Mouse (Mus musculus): ENCODE measurements around the gene Ttll7. TPM values are rescaled to one million over a fixed set of nuclear protein-coding genes. Genes with fewer than 3 reads are reported as not detected.

Gene Ttll7
- polyA plus RNA-seq, 1 experiment from 2014 or later = 2.7 TPM

Other genes starting within 250 kb of the Ttll7 start
- gene Dnase2b, start 236.8 kb upstream of the Ttll7 start, polyA plus RNA-seq (2014; fragmentation: Nextera tagmentation; extraction: Ambion mirVana) = not detected in 2 replicates
- gene 4930503B20Rik, start 201.1 kb upstream of the Ttll7 start, polyA plus RNA-seq (2014; fragmentation: Nextera tagmentation; extraction: Ambion mirVana) = 0.13 TPM in 1 of 2 replicates, not detected in the other
- 1.8 and 3.1 TPM in 2 replicates for gene Samd13, start 166.8 kb upstream of the Ttll7 start, polyA plus RNA-seq (2014; fragmentation: Nextera tagmentation; extraction: Ambion mirVana)
- 55.2 and 59.0 TPM in 2 replicates for gene Prkacb, start 39.4 kb upstream of the Ttll7 start, polyA plus RNA-seq (2014; fragmentation: Nextera tagmentation; extraction: Ambion mirVana)

Data from heart, embryonic 14.5 days (tissue).